Comparison of ENCODE assay signal across 8 mouse cellular contexts in genomic region chr4:99193810-99194582, GRCm38 (mm10). TPM values are rescaled to one million over a fixed set of nuclear protein-coding genes. Genes with fewer than 3 reads are reported as not detected.
DNase-seq lines count a peak whose midpoint lies in the region; ATAC-seq and TF ChIP-seq lines count a peak whose summit lies in the region.

Gene Atg4c (plus strand): TSS chr4:99193934.

- TF ChIP-seq CTCF in C2C12 (IDR thresholded peaks at IDR 0.05; ENCODE audit: control insufficient read depth, insufficient read depth, insufficient read length), result no peak

- H3K9ac ChIP-seq in heart, embryonic 11.5 days (ENCODE audit: low read depth, low read length), result peak within 1 kb of the TSS; percentile 94
- H3K9ac ChIP-seq in kidney, embryonic 15.5 days, result peak within 1 kb of the TSS; percentile 76

- H3K36me3 ChIP-seq in C2C12 (ENCODE audit: control insufficient read depth, insufficient read depth), result no peaks in the 10 kb centered on the region
- H3K36me3 ChIP-seq in erythroblast, embryonic 14.5 days (ENCODE audit: control insufficient read depth), result no peaks in the 10 kb centered on the region
- H3K36me3 ChIP-seq in heart, embryonic 11.5 days (ENCODE audit: control insufficient read depth, insufficient read depth, low read length), result no peaks in the 10 kb centered on the region
- no peaks in the 10 kb centered on the region for H3K36me3 ChIP-seq in kidney, embryonic 15.5 days

- H3ac ChIP-seq in C2C12 (ENCODE audit: control insufficient read depth, insufficient read length, low read depth), result peak within 1 kb of the TSS; percentile 65

- H3K79me2 ChIP-seq in C2C12 (ENCODE audit: control insufficient read depth, insufficient read depth), result peaks cover 12% of the 10 kb centered on the region

- under 1% methylated on average over 44 of the region's 50 CpGs for WGBS in heart, embryonic 11.5 days (ENCODE audit: insufficient replicate concordance)
- WGBS in kidney, embryonic 15.5 days, result under 1% methylated on average over 50 of the region's 50 CpGs

- peak within 1 kb of the TSS; percentile 93 for H3K27ac ChIP-seq in heart, embryonic 11.5 days (ENCODE audit: low read depth, low read length)
- H3K27ac ChIP-seq in kidney, embryonic 15.5 days, result peak within 1 kb of the TSS; percentile 95

- H3K79me3 ChIP-seq in C2C12 (ENCODE audit: low read depth), result peaks cover 2% of the 10 kb centered on the region

- DNase-seq in brain, embryonic 18.5 days (ENCODE audit: low read depth, low spot score), result peak; percentile 85
- DNase-seq in liver, result peak; percentile 78
- DNase-seq in monocyte, adult 2 months (ENCODE audit: low read depth in 1 of 2, low spot score in 2 of 2), result peak; percentile 23 to 49
- peak; percentile 40 to 55 for DNase-seq in spleen, postnatal 14 days (ENCODE audit: low spot score in 2 of 2)

- H3K4me2 ChIP-seq in heart, embryonic 11.5 days, result peak within 1 kb of the TSS; percentile 65
- H3K4me2 ChIP-seq in kidney, embryonic 15.5 days, result peak within 1 kb of the TSS; percentile 60

- H3K9me3 ChIP-seq in erythroblast, embryonic 14.5 days (ENCODE audit: control insufficient read depth, low read length), result no peaks in the 10 kb centered on the region
- no peaks in the 10 kb centered on the region for H3K9me3 ChIP-seq in heart, embryonic 11.5 days (replicated peaks; ENCODE audit: control insufficient read depth, low read length)
- H3K9me3 ChIP-seq in kidney, embryonic 15.5 days (replicated peaks), result no peaks in the 10 kb centered on the region

- no peaks in the 10 kb centered on the region for H3K27me3 ChIP-seq in C2C12 (ENCODE audit: control insufficient read depth, insufficient read depth, insufficient read length)
- no peaks in the 10 kb centered on the region; the same call in 1 of the 2 replicates for H3K27me3 ChIP-seq in erythroblast, embryonic 14.5 days (ENCODE audit: control insufficient read depth)
- no peaks in the 10 kb centered on the region for H3K27me3 ChIP-seq in heart, embryonic 11.5 days (ENCODE audit: control insufficient read depth, insufficient read depth, low read length)
- H3K27me3 ChIP-seq in kidney, embryonic 15.5 days, result no peaks in the 10 kb centered on the region

- H3K4me3 ChIP-seq in C2C12 (ENCODE audit: insufficient read depth, poor library complexity, severe bottlenecking), result peak within 1 kb of the TSS; percentile 61
- H3K4me3 ChIP-seq in erythroblast, embryonic 14.5 days (replicated peaks), result peak within 1 kb of the TSS; percentile 80
- H3K4me3 ChIP-seq in heart, embryonic 11.5 days (ENCODE audit: low read depth, low read length), result peak within 1 kb of the TSS; percentile 77
- H3K4me3 ChIP-seq in kidney, embryonic 15.5 days (replicated peaks), result peak within 1 kb of the TSS; percentile 74

- ATAC-seq in heart, embryonic 11.5 days (replicated peaks; ENCODE audit: insufficient number of reproducible peaks, low FRiP score, low TSS enrichment), result peak; percentile 96
- ATAC-seq in kidney, embryonic 15.5 days (replicated peaks; ENCODE audit: low FRiP score), result peak; percentile 96

- H3K4me1 ChIP-seq in erythroblast, embryonic 14.5 days (ENCODE audit: control insufficient read depth), result peaks cover 11% of the 10 kb centered on the region
- no peaks in the 10 kb centered on the region; the same call in 1 of the 2 replicates for H3K4me1 ChIP-seq in heart, embryonic 11.5 days (ENCODE audit: control insufficient read depth, insufficient read depth, low read length)
- H3K4me1 ChIP-seq in kidney, embryonic 15.5 days, result peaks cover 10% of the 10 kb centered on the region; the same call in 1 of the 2 replicates

TF ChIP-seq in C2C12, 6 proteins besides CTCF, POLR2A, EP300 and RAD21:
- TF ChIP-seq MAX (IDR thresholded peaks at IDR 0.05) (peak; percentile 73), CEBPB (IDR thresholded peaks at IDR 0.05; ENCODE audit: low read depth) (no peak)

RNA-seq across cellular contexts. Expression of gene Atg4c, which starts in this region (rescaled TPM):
- 2.6 TPM for polyA plus RNA-seq in C2C12 (2012; fragmentation: generic; extraction: Trizol)
- polyA plus RNA-seq in erythroblast, embryonic 14.5 days (2012), result 0.01 TPM in 2 replicates
- 11.0 and 12.4 TPM in 2 replicates for polyA plus RNA-seq in heart, embryonic 11.5 days (2014; fragmentation: Nextera tagmentation; extraction: Ambion mirVana)
- 13.4 and 14.1 TPM in 2 replicates for polyA plus RNA-seq in kidney, embryonic 15.5 days (2015; fragmentation: Nextera tagmentation; extraction: Ambion mirVana)

Comparison
In these comparisons a context has a peak if more than half of its experiments do, and no peak if none do; other contexts are left out.
1. Peak in every context shown above with its lines: DNase-seq, ATAC-seq, H3K4me3 ChIP-seq and H3K27ac ChIP-seq.